Mouse (Mus musculus): ENCODE results near the gene Man1c1.

The Man1c1 gene

GRCm38 (mm10) chr4:134703835-134704546 lies at the start of gene Man1c1:
Gene Man1c1 (minus strand): TSS chr4:134704290.
- DNase-seq = peak; percentile 99

- no peak for DNase-seq
Observed at GRCm38 (mm10) chr4:134753516-134754261, 49.6 kb upstream of the Man1c1 start.

- no peak for DNase-seq
Observed at GRCm38 (mm10) chr4:134752911-134753426, 48.9 kb upstream of the Man1c1 start.

- no peak for DNase-seq
Observed at GRCm38 (mm10) chr4:134751682-134752380, 47.7 kb upstream of the Man1c1 start.

GRCm38 (mm10) chr4:134750825-134751224 lies 46.7 kb upstream of the Man1c1 start:
- no peak for DNase-seq

- DNase-seq = no peak
Observed at GRCm38 (mm10) chr4:134750263-134750662, 46.2 kb upstream of the Man1c1 start.

- no peak for DNase-seq
Observed at GRCm38 (mm10) chr4:134749301-134750030, 45.4 kb upstream of the Man1c1 start.

- DNase-seq = peak; percentile 78
Observed at GRCm38 (mm10) chr4:134745900-134746661, 42.0 kb upstream of the Man1c1 start.

GRCm38 (mm10) chr4:134743881-134744633 lies 40.0 kb upstream of the Man1c1 start:
- DNase-seq = no peak

- DNase-seq = no peak
Observed at GRCm38 (mm10) chr4:134741949-134742348, 37.9 kb upstream of the Man1c1 start.

GRCm38 (mm10) chr4:134740186-134740585 lies 36.1 kb upstream of the Man1c1 start:
- DNase-seq = no peak

- no peak for DNase-seq
Observed at GRCm38 (mm10) chr4:134739530-134739929, 35.4 kb upstream of the Man1c1 start.

- no peak for DNase-seq
Observed at GRCm38 (mm10) chr4:134737365-134737910, 33.3 kb upstream of the Man1c1 start.

- peak; percentile 44 for DNase-seq
Observed at GRCm38 (mm10) chr4:134736147-134736546, 32.1 kb upstream of the Man1c1 start.

GRCm38 (mm10) chr4:134734629-134735081 lies 30.6 kb upstream of the Man1c1 start:
- DNase-seq = no peak

- no peak for DNase-seq
Observed at GRCm38 (mm10) chr4:134734038-134734628, 30.0 kb upstream of the Man1c1 start.

GRCm38 (mm10) chr4:134733371-134733770 lies 29.3 kb upstream of the Man1c1 start:
- DNase-seq = no peak

- DNase-seq = no peak
Observed at GRCm38 (mm10) chr4:134730106-134730505, 26.0 kb upstream of the Man1c1 start.

- DNase-seq = no peak
Observed at GRCm38 (mm10) chr4:134725735-134726345, 21.8 kb upstream of the Man1c1 start.

- DNase-seq = no peak
Observed at GRCm38 (mm10) chr4:134724974-134725373, 20.9 kb upstream of the Man1c1 start.

All from right cerebral cortex, postnatal 25 days (tissue).